Mouse (Mus musculus): Measurements from ENCODE around the gene Rbm28. TPM values are rescaled to one million over a fixed set of nuclear protein-coding genes. Genes with fewer than 3 reads are reported as not detected.

Rbm28 gene
- total and polyA plus RNA-seq, 2 experiments from 2014 or later, result 18.0 to 32.8 TPM

DNA sequence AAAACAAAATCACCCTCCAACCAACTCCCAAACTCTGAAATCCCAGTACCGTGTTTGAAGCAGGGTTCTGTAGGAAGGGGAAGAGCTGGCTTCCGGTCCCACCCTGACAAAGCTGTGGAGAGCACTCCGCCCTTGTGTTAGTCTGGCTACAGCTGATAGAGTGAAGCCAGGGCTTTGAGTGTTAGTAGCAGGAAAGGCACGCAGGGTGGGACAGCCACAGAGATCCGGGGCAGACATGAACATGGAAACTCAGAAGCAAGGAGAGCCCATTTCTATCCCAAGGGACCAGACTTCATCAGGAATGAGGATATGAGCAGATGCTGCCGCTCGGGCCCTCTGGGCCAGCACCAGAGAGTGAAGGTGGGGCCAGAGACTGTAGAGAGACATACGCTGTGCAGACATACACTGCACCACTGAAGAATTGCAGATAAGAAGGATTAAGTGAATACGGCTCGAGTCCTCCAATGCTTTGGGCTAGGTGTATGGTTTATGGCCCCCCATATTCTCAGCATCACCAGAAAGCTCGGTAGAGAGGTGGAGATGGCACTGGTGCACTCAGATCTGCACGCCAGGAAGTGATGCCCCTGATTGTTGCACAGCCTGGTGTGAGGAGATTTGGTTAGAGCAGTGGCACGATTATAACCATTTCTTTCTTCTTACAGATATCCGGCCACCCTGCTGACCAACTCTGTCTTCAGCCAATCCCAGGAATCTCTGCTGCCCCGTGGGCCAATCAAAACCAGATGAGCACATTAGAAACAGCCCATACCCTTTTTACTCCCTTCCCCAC lies 29.4 kb upstream of the Rbm28 start:
- Histone ChIP-seq H3K27me3 (ENCODE audit: insufficient read depth, low read length) (no peaks in the 10 kb centered on the region), H3K9ac (no peak overlapping the region), H3K36me3 (ENCODE audit: insufficient read depth) (no peaks in the 10 kb centered on the region), H3K9me3 (ENCODE audit: low read length) (no peaks in the 10 kb centered on the region), H3K4me2 (ENCODE audit: low read depth) (no peak overlapping the region), H3K27ac (ENCODE audit: low read depth, low read length) (no peak overlapping the region), H3K4me1 (ENCODE audit: insufficient read depth) (peaks cover 8% of the 10 kb centered on the region), H3K4me3 (ENCODE audit: low read depth, low read length) (no peak overlapping the region)
- no peak for DNase-seq
- ATAC-seq, result no peak
- 79% methylated on average over 15 of the region's 15 CpGs for WGBS
- TF ChIP-seq CTCF (IDR thresholded peaks at IDR 0.05; ENCODE audit: low read depth), result no peak

DNA sequence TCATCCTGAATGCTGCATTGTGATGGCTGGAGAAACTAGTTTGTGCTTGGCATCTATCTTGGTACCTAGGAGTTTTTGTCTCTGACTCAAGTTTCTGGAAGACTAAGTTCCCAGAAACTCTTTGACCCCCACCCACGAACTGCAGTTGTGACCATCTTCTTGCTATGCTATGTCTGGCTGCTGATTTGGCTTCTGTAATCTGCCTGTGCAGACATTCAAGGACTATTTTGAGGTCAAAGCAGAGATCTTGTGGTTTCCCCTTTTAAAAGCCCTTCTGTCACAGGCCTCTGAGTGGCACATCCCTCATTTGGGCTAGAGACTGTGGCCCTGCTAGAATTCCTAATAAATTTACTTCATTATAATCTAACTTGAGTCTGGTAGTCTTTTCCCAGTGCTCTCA lies 23.1 kb upstream of the Rbm28 start:
- Histone ChIP-seq H3K9me3 (ENCODE audit: low read length) (no peaks in the 10 kb centered on the region), H3K4me1 (ENCODE audit: insufficient read depth) (no peaks in the 10 kb centered on the region), H3K27me3 (ENCODE audit: insufficient read depth, low read length) (no peaks in the 10 kb centered on the region), H3K36me3 (ENCODE audit: insufficient read depth) (no peaks in the 10 kb centered on the region), H3K27ac (ENCODE audit: low read depth, low read length) (no peak overlapping the region), H3K4me2 (ENCODE audit: low read depth) (no peak overlapping the region), H3K4me3 (ENCODE audit: low read depth, low read length) (no peak overlapping the region), H3K9ac (no peak overlapping the region)
- TF ChIP-seq CTCF (IDR thresholded peaks at IDR 0.05; ENCODE audit: low read depth), result no peak
- ATAC-seq (no peak), DNase-seq (no peak)
- whole genome bisulfite sequencing, result 71% methylated on average over 1 of the region's 1 CpGs

DNA sequence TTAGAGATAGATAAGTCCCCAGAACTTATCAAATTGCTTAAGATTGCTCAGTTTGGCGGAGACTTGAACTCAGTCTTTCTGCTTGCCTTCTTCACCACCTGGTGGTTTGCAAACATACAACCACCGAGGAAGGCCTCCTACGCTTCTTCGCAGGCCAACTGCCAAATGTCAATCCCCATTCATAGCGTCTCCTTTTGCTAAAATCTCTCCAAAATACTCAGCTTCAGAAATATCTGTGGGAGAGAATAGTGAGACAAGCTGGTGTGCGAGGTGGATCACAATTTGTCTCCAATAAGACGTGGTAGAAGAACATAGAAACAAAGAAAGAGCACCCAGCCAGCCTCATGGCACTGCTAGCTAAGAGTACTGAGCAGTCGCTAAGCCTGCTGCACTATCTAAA lies 15.0 kb upstream of the Rbm28 start:
- peak overlapping the region; percentile 89 for H3K27ac ChIP-seq (ENCODE audit: low read depth, low read length)
- H3K9me3 ChIP-seq (ENCODE audit: low read length), result no peaks in the 10 kb centered on the region
- no peaks in the 10 kb centered on the region for H3K4me1 ChIP-seq (ENCODE audit: insufficient read depth)
- H3K4me3 ChIP-seq (ENCODE audit: low read depth, low read length), result peak overlapping the region; percentile 73
- DNase-seq (no peak), ATAC-seq (no peak)
- H3K9ac ChIP-seq, result peak overlapping the region; percentile 88; the same call in 1 of the 2 replicates
- TF ChIP-seq CTCF (IDR thresholded peaks at IDR 0.05; ENCODE audit: low read depth), result no peak
- H3K36me3 ChIP-seq (ENCODE audit: insufficient read depth), result peaks cover 4% of the 10 kb centered on the region; the same call in 1 of the 2 replicates
- peak overlapping the region; percentile 75 for H3K4me2 ChIP-seq (ENCODE audit: low read depth)
- 39% methylated on average over 8 of the region's 8 CpGs for WGBS
- H3K27me3 ChIP-seq (ENCODE audit: insufficient read depth, low read length), result no peaks in the 10 kb centered on the region

DNA sequence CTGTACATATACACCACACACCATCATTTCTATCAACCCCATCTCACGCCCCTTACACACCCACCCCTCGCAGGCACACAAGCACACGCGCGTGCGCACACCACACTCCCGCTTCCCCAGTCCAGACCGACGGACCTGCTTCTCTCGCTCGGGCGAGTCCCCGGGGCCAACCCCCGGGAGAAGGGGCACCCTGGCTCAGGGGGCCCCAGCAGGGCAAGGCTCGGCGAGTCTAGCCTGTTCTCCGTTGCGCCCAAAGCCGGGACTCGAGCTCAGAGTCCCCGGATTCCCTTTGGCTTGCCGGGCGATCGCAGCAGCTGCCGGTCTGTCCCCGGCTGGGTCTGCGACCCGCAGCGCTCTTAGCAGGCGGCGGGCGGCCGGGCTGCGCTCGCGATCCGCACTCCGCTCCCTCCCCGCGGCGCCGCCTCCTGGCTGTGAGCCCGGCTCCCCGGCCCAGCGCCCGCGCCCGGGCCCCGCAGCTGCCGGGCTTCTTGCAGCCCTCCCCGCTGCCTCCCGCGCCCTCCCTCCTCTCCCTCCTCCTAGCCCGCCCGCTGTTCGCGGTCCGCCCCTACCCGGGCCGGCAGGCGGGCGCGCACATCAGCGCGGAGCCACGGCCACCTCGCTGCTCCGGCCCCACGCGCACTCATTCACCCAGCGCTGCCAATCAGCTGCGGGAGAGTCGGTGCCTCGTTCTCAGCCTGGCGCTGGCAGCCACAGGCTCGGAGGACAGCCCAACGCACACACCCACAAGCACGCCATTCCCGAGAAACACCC lies 14.3 kb upstream of the Rbm28 start, which contains the start of gene Prrt4:
Prrt4 (minus strand) TSS at position 697 of the 771 bp plus-strand sequence.
- Histone ChIP-seq H3K4me2 (ENCODE audit: low read depth) (peak within 1 kb of the TSS; percentile 75), H3K27ac (ENCODE audit: low read depth, low read length) (peak within 1 kb of the TSS; percentile 89), H3K4me3 (ENCODE audit: low read depth, low read length) (peak within 1 kb of the TSS; percentile 73), H3K36me3 (ENCODE audit: insufficient read depth) (peaks cover 4% of the 10 kb centered on the region; the same call in 1 of the 2 replicates), H3K9me3 (ENCODE audit: low read length) (no peaks in the 10 kb centered on the region), H3K4me1 (ENCODE audit: insufficient read depth) (no peaks in the 10 kb centered on the region), H3K27me3 (ENCODE audit: insufficient read depth, low read length) (no peaks in the 10 kb centered on the region), H3K9ac (peak within 1 kb of the TSS; percentile 88)
- peak; percentile 89 for ATAC-seq
- WGBS, result 1% methylated on average over 67 of the region's 79 CpGs
- no peak for TF ChIP-seq CTCF (IDR thresholded peaks at IDR 0.05; ENCODE audit: low read depth)
- peak; percentile 87 for DNase-seq

DNA sequence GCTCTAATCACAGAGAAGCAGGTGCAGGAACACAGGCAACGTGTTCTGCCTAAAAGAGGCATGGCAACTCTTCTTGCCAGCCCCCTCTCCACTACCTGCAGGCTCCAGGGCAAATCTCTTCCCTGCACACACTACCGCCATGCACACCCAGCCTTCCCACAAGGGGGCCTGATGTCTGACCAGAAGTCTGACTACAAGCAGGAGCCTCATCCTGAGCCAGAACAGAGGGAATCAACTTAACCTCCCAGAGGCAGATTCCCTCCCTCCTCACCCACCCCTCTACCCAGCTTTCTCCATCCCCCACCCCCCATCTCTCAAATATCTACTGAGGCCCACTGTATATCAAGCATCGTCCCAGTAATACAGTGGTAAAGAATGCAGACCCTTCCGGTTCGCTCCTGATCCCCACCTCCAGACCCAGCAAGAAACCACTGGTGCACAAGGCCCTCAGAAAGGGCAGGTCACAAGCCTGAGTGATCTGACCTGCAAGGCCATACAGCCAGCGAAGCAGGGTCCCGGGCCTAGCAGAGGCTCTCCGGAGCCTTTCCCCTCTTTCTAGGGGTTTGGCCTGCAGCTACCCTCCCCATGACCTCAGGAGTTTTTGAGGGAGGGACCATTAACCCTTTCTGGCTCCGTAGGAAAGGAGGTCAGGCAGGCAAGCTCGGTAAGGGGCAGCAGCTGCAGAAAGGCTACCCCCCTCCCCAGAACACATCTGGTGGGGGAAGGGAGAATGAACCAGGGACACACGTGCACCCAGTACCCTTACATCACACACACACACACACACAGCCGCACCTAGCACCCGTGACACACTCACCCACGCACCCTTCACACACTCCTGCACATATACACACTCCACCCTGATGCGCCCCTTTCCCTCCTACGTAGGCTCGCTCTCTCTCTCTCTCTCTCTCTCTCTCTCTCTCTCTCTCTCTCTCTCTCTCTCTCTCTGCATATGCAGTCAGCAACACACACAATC lies 13.4 kb upstream of the Rbm28 start:
- Histone ChIP-seq H3K4me1 (ENCODE audit: insufficient read depth) (no peaks in the 10 kb centered on the region), H3K4me3 (ENCODE audit: low read depth, low read length) (peak overlapping the region; percentile 73), H3K27ac (ENCODE audit: low read depth, low read length) (peak overlapping the region; percentile 89; the same call in 1 of the 2 replicates), H3K9ac (peak overlapping the region; percentile 88), H3K9me3 (ENCODE audit: low read length) (no peaks in the 10 kb centered on the region), H3K4me2 (ENCODE audit: low read depth) (peak overlapping the region; percentile 75), H3K36me3 (ENCODE audit: insufficient read depth) (peaks cover 4% of the 10 kb centered on the region; the same call in 1 of the 2 replicates), H3K27me3 (ENCODE audit: insufficient read depth, low read length) (no peaks in the 10 kb centered on the region)
- ATAC-seq (peak; percentile 71), DNase-seq (no peak)
- TF ChIP-seq CTCF (IDR thresholded peaks at IDR 0.05; ENCODE audit: low read depth), result peak; percentile 37
- WGBS, result 17% methylated on average over 17 of the region's 17 CpGs

DNA sequence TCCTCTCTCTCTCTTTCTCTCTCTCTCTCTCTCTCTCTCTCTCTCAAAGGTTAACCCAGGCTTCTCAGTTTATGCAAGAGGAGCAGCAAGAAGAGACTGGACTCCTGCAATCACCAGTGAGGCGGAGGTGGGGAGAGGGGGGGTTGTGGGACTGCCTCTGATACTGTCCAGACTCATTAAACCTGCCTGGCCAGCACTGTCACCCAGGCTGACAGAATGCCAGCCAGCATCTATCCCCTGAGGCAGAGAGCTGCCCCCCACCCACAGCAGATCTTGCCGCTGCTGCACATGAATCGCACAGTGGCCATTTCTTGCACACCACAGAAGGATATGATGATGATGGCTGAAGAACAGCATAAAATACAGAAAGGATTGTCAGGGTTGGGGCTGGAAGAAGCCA lies 10.3 kb upstream of the Rbm28 start:
- Histone ChIP-seq H3K27me3 (ENCODE audit: insufficient read depth, low read length) (peaks cover 3% of the 10 kb centered on the region; the same call in 1 of the 2 replicates), H3K4me3 (ENCODE audit: low read depth, low read length) (no peak overlapping the region), H3K27ac (ENCODE audit: low read depth, low read length) (no peak overlapping the region), H3K9me3 (ENCODE audit: low read length) (no peaks in the 10 kb centered on the region), H3K4me2 (ENCODE audit: low read depth) (no peak overlapping the region), H3K9ac (no peak overlapping the region), H3K4me1 (ENCODE audit: insufficient read depth) (no peaks in the 10 kb centered on the region), H3K36me3 (ENCODE audit: insufficient read depth) (peaks cover 4% of the 10 kb centered on the region; the same call in 1 of the 2 replicates)
- WGBS, result 89% methylated on average over 3 of the region's 3 CpGs
- ATAC-seq, result no peak
- TF ChIP-seq CTCF (IDR thresholded peaks at IDR 0.05; ENCODE audit: low read depth), result no peak
- no peak for DNase-seq
